10 mouse cellular contexts compared by ENCODE assay signal in the genomic region with DNA sequence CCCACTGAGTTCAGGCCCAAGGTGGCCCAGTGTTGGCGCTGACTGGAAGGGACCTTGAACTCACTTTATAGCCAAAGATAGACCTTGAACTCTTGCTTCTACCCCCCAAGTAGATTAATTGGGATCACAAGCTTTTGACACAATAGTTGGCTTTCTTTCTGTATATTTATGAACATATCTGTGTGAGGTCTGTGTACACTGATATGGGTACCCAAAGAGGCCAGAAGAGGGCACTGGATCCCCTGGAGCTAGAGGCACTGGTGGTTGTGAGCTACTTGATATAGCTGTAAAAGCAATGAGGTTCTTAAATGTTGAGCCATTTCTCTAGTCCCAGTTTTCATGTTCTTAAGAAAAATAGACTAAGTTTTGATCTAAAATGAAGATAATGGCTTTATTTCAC. TPM values are rescaled to one million over a fixed set of nuclear protein-coding genes. Genes with fewer than 3 reads are reported as not detected.
A peak's percentile ranks its signal among the peaks of the same experiment; 100 is the strongest.
DNase-seq lines count a peak whose midpoint lies in the region; ATAC-seq and TF ChIP-seq lines count a peak whose summit lies in the region.
"Had no signal": no experiment of that assay in that cellular context is flagged by ENCODE, and none has a peak within 500 bp of the region (broad histone marks: within the 10 kb centered on the region; RNA-seq: fewer than 3 reads in every experiment).

No protein-coding gene starts in this region.

- H3K36me3 ChIP-seq in forebrain, embryonic 14.5 days (ENCODE audit: control insufficient read depth, insufficient read depth, low read length): peaks cover 47% of the 10 kb centered on the region
- H3K36me3 ChIP-seq in forebrain, embryonic 13.5 days (ENCODE audit: poor library complexity, severe bottlenecking): peaks cover 40% of the 10 kb centered on the region
- peaks cover 30% of the 10 kb centered on the region for H3K36me3 ChIP-seq in kidney, postnatal 0 days (ENCODE audit: insufficient read depth, low read length)

- no peak overlapping the region for H3K27ac ChIP-seq in forebrain, embryonic 14.5 days (ENCODE audit: low read depth, low read length)
- H3K27ac ChIP-seq in forebrain, embryonic 13.5 days: no peak overlapping the region
- no peak overlapping the region for H3K27ac ChIP-seq in kidney, postnatal 0 days
- H3K27ac ChIP-seq: embryonic facial prominence, embryonic 15.5 days had no signal

- peak; percentile 32 for DNase-seq in forebrain, embryonic 14.5 days (ENCODE audit: low spot score)
- peak; percentile 22 for DNase-seq in right cerebral cortex, postnatal 14 days
- no peak for DNase-seq in right cerebral cortex, postnatal 25 days
- peak; percentile 32 for DNase-seq in kidney, postnatal 0 days (ENCODE audit: low spot score)
- peak; percentile 16 to 28 for DNase-seq in thymus, postnatal 36 days
- DNase-seq in gastrocnemius, postnatal 14 days: no peak
- DNase-seq in heart, postnatal 25 days (ENCODE audit: low spot score): no peak
- DNase-seq: left cerebral cortex, postnatal 4 days had no signal

- intact Hi-C loops in gastrocnemius, postnatal 14 days (cut with DNase I; ENCODE audit: low total_unique reads): no loop called here
- intact Hi-C loops in heart, postnatal 25 days (cut with DNase I): loop anchor here (5.0 kb wide), 1 partner anchor 144 kb away; no protein-coding TSS in a partner anchor

- no peak overlapping the region for H3K4me2 ChIP-seq in forebrain, embryonic 14.5 days (ENCODE audit: low read length)
- H3K4me2 ChIP-seq in forebrain, embryonic 13.5 days: no peak overlapping the region
- H3K4me2 ChIP-seq in kidney, postnatal 0 days (ENCODE audit: low read length): no peak overlapping the region
- H3K4me2 ChIP-seq: embryonic facial prominence, embryonic 15.5 days had no signal

- H3K4me1 ChIP-seq in forebrain, embryonic 14.5 days (ENCODE audit: control insufficient read depth, insufficient read depth, low read length): no peaks in the 10 kb centered on the region
- no peaks in the 10 kb centered on the region for H3K4me1 ChIP-seq in forebrain, embryonic 13.5 days
- no peaks in the 10 kb centered on the region for H3K4me1 ChIP-seq in kidney, postnatal 0 days (replicated peaks; ENCODE audit: insufficient read depth, low read length)
- H3K4me1 ChIP-seq: embryonic facial prominence, embryonic 15.5 days had no signal

- H3K9me3 ChIP-seq in forebrain, embryonic 14.5 days (replicated peaks; ENCODE audit: control insufficient read depth, low read length): no peaks in the 10 kb centered on the region
- no peaks in the 10 kb centered on the region for H3K9me3 ChIP-seq in forebrain, embryonic 13.5 days (replicated peaks)
- no peaks in the 10 kb centered on the region for H3K9me3 ChIP-seq in kidney, postnatal 0 days (replicated peaks; ENCODE audit: low read length)
- H3K9me3 ChIP-seq: embryonic facial prominence, embryonic 15.5 days had no signal

- H3K4me3 ChIP-seq in forebrain, embryonic 14.5 days (ENCODE audit: low read depth, low read length): no peak overlapping the region
- no peak overlapping the region for H3K4me3 ChIP-seq in forebrain, embryonic 13.5 days
- H3K4me3 ChIP-seq in kidney, postnatal 0 days (replicated peaks; ENCODE audit: low read depth, low read length): no peak overlapping the region
- H3K4me3 ChIP-seq: embryonic facial prominence, embryonic 15.5 days had no signal

- ATAC-seq in forebrain, embryonic 14.5 days: no peak
- no peak for ATAC-seq in forebrain, embryonic 13.5 days
- ATAC-seq in kidney, postnatal 0 days (replicated peaks; ENCODE audit: low FRiP score, low read depth): no peak

- peak; percentile 52 for TF ChIP-seq CTCF in kidney, postnatal 0 days (IDR thresholded peaks at IDR 0.05; ENCODE audit: low read depth)

- H3K27me3 ChIP-seq in forebrain, embryonic 14.5 days (replicated peaks; ENCODE audit: control insufficient read depth, insufficient read depth, low read length): no peaks in the 10 kb centered on the region
- H3K27me3 ChIP-seq in forebrain, embryonic 13.5 days: no peaks in the 10 kb centered on the region
- no peaks in the 10 kb centered on the region for H3K27me3 ChIP-seq in kidney, postnatal 0 days (ENCODE audit: insufficient read depth, low read length)
- H3K27me3 ChIP-seq: embryonic facial prominence, embryonic 15.5 days had no signal

- no peak overlapping the region for H3K9ac ChIP-seq in forebrain, embryonic 14.5 days (ENCODE audit: low read length)
- H3K9ac ChIP-seq in forebrain, embryonic 13.5 days: no peak overlapping the region
- no peak overlapping the region for H3K9ac ChIP-seq in kidney, postnatal 0 days (ENCODE audit: low read depth, low read length)
- H3K9ac ChIP-seq: embryonic facial prominence, embryonic 15.5 days had no signal

- 96% methylated on average over 1 of the region's 1 CpGs for WGBS in forebrain, embryonic 14.5 days
- 100% methylated on average over 1 of the region's 1 CpGs for WGBS in forebrain, embryonic 13.5 days
- 91% methylated on average over 1 of the region's 1 CpGs for WGBS in kidney, postnatal 0 days

RNA-seq across cellular contexts. Expression of a gene that starts 23.8 kb away (rescaled TPM):
- polyA plus RNA-seq in forebrain, embryonic 14.5 days (2014; fragmentation: Nextera tagmentation; extraction: Ambion mirVana): 25.0 and 27.5 TPM in 2 replicates
- polyA plus RNA-seq in forebrain, embryonic 13.5 days (2015; fragmentation: Nextera tagmentation; extraction: Ambion mirVana): 32.0 and 39.4 TPM in 2 replicates
- 32.4 and 34.9 TPM in 2 replicates for polyA plus RNA-seq in kidney, postnatal 0 days (2015; fragmentation: Nextera tagmentation; extraction: Ambion mirVana)
- total RNA-seq in gastrocnemius, postnatal 14 days (2021): 100 to 1,000 TPM; 112 to 137 TPM
- total RNA-seq in heart, postnatal 25 days (2021): 100 to 1,000 TPM; 434 to 472 TPM

RNA-seq across cellular contexts. Expression of a gene that starts 43.0 kb away (rescaled TPM):
- 43.6 and 49.0 TPM in 2 replicates for polyA plus RNA-seq in forebrain, embryonic 14.5 days (2014; fragmentation: Nextera tagmentation; extraction: Ambion mirVana)
- polyA plus RNA-seq in forebrain, embryonic 13.5 days (2015; fragmentation: Nextera tagmentation; extraction: Ambion mirVana): 41.0 and 41.1 TPM in 2 replicates
- polyA plus RNA-seq in kidney, postnatal 0 days (2015; fragmentation: Nextera tagmentation; extraction: Ambion mirVana): 38.6 and 41.6 TPM in 2 replicates
- total RNA-seq in gastrocnemius, postnatal 14 days (2021): 10 to 100 TPM; 17.9 to 19.8 TPM
- total RNA-seq in heart, postnatal 25 days (2021): 10 to 100 TPM; 21.0 to 21.7 TPM

Comparison
In these comparisons a context has a peak if more than half of its experiments do, and no peak if none do; other contexts are left out.
1. DNase-seq: peak in forebrain, embryonic 14.5 days (single experiment), right cerebral cortex, postnatal 14 days (single experiment), kidney, postnatal 0 days (single experiment) and thymus, postnatal 36 days (2 of 2); none in right cerebral cortex, postnatal 25 days (single experiment), gastrocnemius, postnatal 14 days (single experiment) and heart, postnatal 25 days (single experiment).